Mouse (Mus musculus) midbrain, postnatal 0 days (tissue): Measurements from ENCODE around the gene Gstm3. TPM values are rescaled to one million over a fixed set of nuclear protein-coding genes. Genes with fewer than 3 reads are reported as not detected.
"Not testable (repeated sequence)": the region's sequence is repeated elsewhere in the genome, so short reads cannot be mapped to it uniquely, and the experiment has no call there.

ENCODE experiments used
- ATAC-seq: fragments of 200-750 bp; cut with Nextera tagmentation; 2 replicates; pipeline ENCODE4 v1.8.0; 2017; ENCODE audit warnings: moderate number of reproducible peaks, mild to moderate bottlenecking, moderate TSS enrichment, moderate library complexity; ENCODE audit not compliant: low FRiP score
- DNase-seq: peaks from one replicate; pipeline ENCODE4 v3.0.0-alpha.2; 2015; ENCODE audit warnings: low spot score
- H3K27ac ChIP-seq: fragments of 300-500 bp; sonication (generic); 2 replicates; pipeline ENCODE4 v1.5.1; 2014; ENCODE audit warnings: low read depth, mild to moderate bottlenecking, low read length, mixed read lengths
- H3K27me3 ChIP-seq: fragments of 300-500 bp; sonication (generic); 2 replicates; pipeline ENCODE4 v1.6.1; 2014; ENCODE audit warnings: low read length, control low read depth, mixed read lengths; ENCODE audit not compliant: insufficient read depth
- H3K36me3 ChIP-seq: fragments of 300-500 bp; sonication (generic); 2 replicates; pipeline ENCODE4 v1.6.1; 2014; ENCODE audit warnings: low read length, control low read depth, mixed read lengths; ENCODE audit not compliant: insufficient read depth
- H3K4me1 ChIP-seq: fragments of 300-500 bp; sonication (generic); 2 replicates; pipeline ENCODE4 v1.6.1; 2014; ENCODE audit warnings: mild to moderate bottlenecking, control low read depth, antibody characterized with exemption, low read length, mixed read lengths; ENCODE audit not compliant: insufficient read depth
- H3K4me2 ChIP-seq: fragments of 300-500 bp; sonication (generic); 2 replicates; pipeline ENCODE4 v1.6.1; 2014; ENCODE audit warnings: low read depth, mild to moderate bottlenecking, low read length, mixed read lengths; ENCODE audit not compliant: poor library complexity, severe bottlenecking
- H3K4me3 ChIP-seq: fragments of 300-500 bp; sonication (generic); 2 replicates; pipeline ENCODE4 v1.5.1; 2014; ENCODE audit warnings: low read depth, mild to moderate bottlenecking, low read length, moderate library complexity
- H3K9ac ChIP-seq: fragments of 300-500 bp; sonication (generic); replicated peaks from 2 replicates; pipeline ENCODE4 v1.6.1; 2014; ENCODE audit warnings: mild to moderate bottlenecking, low read length, moderate library complexity, mixed read lengths; ENCODE audit not compliant: poor library complexity, severe bottlenecking
- H3K9me3 ChIP-seq: fragments of 300-500 bp; sonication (generic); 2 replicates; pipeline ENCODE4 v1.6.1; 2016; ENCODE audit warnings: low read length, control low read depth
- CTCF ChIP-seq: IDR thresholded peaks from 2 replicates; pipeline ENCODE4 v1.5.1; 2016; ENCODE audit warnings: antibody characterized with exemption, mild to moderate bottlenecking
- WGBS: fragments of 180-500 bp; shearing (Covaris S2); extraction: QIAGEN DNeasy Blood & Tissue Kit; methylation state at CpG from one replicate; pipeline ENCODE4 v1.1.7; 2014; 5-methylcytosine and 5-hydroxymethylcytosine counted together
- polyA plus RNA-seq: library from polyadenylated mRNA; unstranded; fragments of >200 nt; fragmentation: Nextera tagmentation; extraction: Ambion mirVana; gene quantifications from 2 replicates; pipeline ENCODE4 v1.2.1, GENCODE M21; 2015
- total RNA-seq: library from RNA; depleted of rRNA; stranded (reverse); fragments of >200 nt; gene quantifications from 2 replicates; pipeline ENCODE4 v1.2.3, GENCODE M21; 2014

Gstm3 gene
- total and polyA plus RNA-seq, 2 experiments from 2014 or later, result not detected

GRCm38 (mm10) chr3:107983771-107984170, 14.7 kb upstream of the Gstm3 start:
- H3K4me3 ChIP-seq, result no peak overlapping the region
- H3K9me3 ChIP-seq, result no peaks in the 10 kb centered on the region
- H3K4me2 ChIP-seq, result no peak overlapping the region
- DNase-seq (no peak), ATAC-seq (no peak)
- no peaks in the 10 kb centered on the region for H3K4me1 ChIP-seq
- H3K27ac ChIP-seq, result no peak overlapping the region
- no peak for TF ChIP-seq CTCF
- no peak overlapping the region for H3K9ac ChIP-seq
- H3K27me3 ChIP-seq, result no peaks in the 10 kb centered on the region
- 79% methylated on average over 3 of the region's 3 CpGs for WGBS
- no peaks in the 10 kb centered on the region for H3K36me3 ChIP-seq

- no peaks in the 10 kb centered on the region for H3K4me1 ChIP-seq
- no peak overlapping the region for H3K4me2 ChIP-seq
- no peak for ATAC-seq
- H3K27me3 ChIP-seq, result no peaks in the 10 kb centered on the region
- no peak for TF ChIP-seq CTCF
- H3K9me3 ChIP-seq, result no peaks in the 10 kb centered on the region
- no peak overlapping the region for H3K9ac ChIP-seq
- no peaks in the 10 kb centered on the region for H3K36me3 ChIP-seq
- DNase-seq, result no peak
- H3K27ac ChIP-seq, result no peak overlapping the region
- WGBS, result 76% methylated on average over 6 of the region's 6 CpGs
- no peak overlapping the region for H3K4me3 ChIP-seq
Measured at GRCm38 (mm10) chr3:107982726-107983125, 13.6 kb upstream of the Gstm3 start.

- H3K27me3 ChIP-seq, result no peaks in the 10 kb centered on the region
- no peak for ATAC-seq
Measured at GRCm38 (mm10) chr3:107981261-107981660, 12.2 kb upstream of the Gstm3 start.

GRCm38 (mm10) chr3:107977691-107978090, 8.6 kb upstream of the Gstm3 start:
- no peak for DNase-seq
- H3K36me3 ChIP-seq, result no peaks in the 10 kb centered on the region
- no peak for ATAC-seq

More at GRCm38 (mm10) chr3:107981261-107981660, 12.2 kb upstream of the Gstm3 start:
- Histone ChIP-seq H3K4me2 (no peak overlapping the region), H3K9ac (no peak overlapping the region), H3K36me3 (no peaks in the 10 kb centered on the region), H3K4me3 (no peak overlapping the region), H3K27ac (no peak overlapping the region), H3K4me1 (no peaks in the 10 kb centered on the region), H3K9me3 (no peaks in the 10 kb centered on the region)
- DNase-seq, result no peak
- 57% methylated on average over 3 of the region's 3 CpGs for WGBS
- TF ChIP-seq CTCF, result peak; percentile 16

GRCm38 (mm10) chr3:107974237-107974636, 5.2 kb upstream of the Gstm3 start:
- Histone ChIP-seq H3K36me3 (no peaks in the 10 kb centered on the region), H3K9ac (no peak overlapping the region), H3K9me3 (no peaks in the 10 kb centered on the region), H3K27me3 (no peaks in the 10 kb centered on the region), H3K4me1 (no peaks in the 10 kb centered on the region), H3K27ac (no peak overlapping the region), H3K4me3 (no peak overlapping the region), H3K4me2 (no peak overlapping the region)
- TF ChIP-seq CTCF, result no peak
- ATAC-seq (no peak), DNase-seq (no peak)
- 96% methylated on average over 1 of the region's 1 CpGs for WGBS

More at GRCm38 (mm10) chr3:107977691-107978090, 8.6 kb upstream of the Gstm3 start:
- no peaks in the 10 kb centered on the region for H3K9me3 ChIP-seq
- no peak for TF ChIP-seq CTCF
- no peak overlapping the region for H3K9ac ChIP-seq
- H3K4me2 ChIP-seq, result no peak overlapping the region
- H3K27me3 ChIP-seq, result no peaks in the 10 kb centered on the region
- WGBS, result 81% methylated on average over 3 of the region's 3 CpGs
- H3K27ac ChIP-seq, result no peak overlapping the region
- H3K4me3 ChIP-seq, result no peak overlapping the region
- no peaks in the 10 kb centered on the region for H3K4me1 ChIP-seq

- no peaks in the 10 kb centered on the region for H3K4me1 ChIP-seq
- no peaks in the 10 kb centered on the region for H3K9me3 ChIP-seq
- no peak for ATAC-seq
- DNase-seq, result no peak
- H3K36me3 ChIP-seq, result no peaks in the 10 kb centered on the region
- H3K27ac ChIP-seq, result no peak overlapping the region
- H3K27me3 ChIP-seq, result no peaks in the 10 kb centered on the region
- no peak overlapping the region for H3K4me3 ChIP-seq
- TF ChIP-seq CTCF, result no peak
- H3K4me2 ChIP-seq, result no peak overlapping the region
- 91% methylated on average over 3 of the region's 3 CpGs for WGBS
- H3K9ac ChIP-seq, result no peak overlapping the region
Measured at GRCm38 (mm10) chr3:107972070-107972469, 3.0 kb upstream of the Gstm3 start.

GRCm38 (mm10) chr3:107971101-107971500, 2.0 kb upstream of the Gstm3 start:
- not testable (repeated sequence) for H3K27me3 ChIP-seq, H3K27ac ChIP-seq, H3K4me3 ChIP-seq, DNase-seq, H3K9me3 ChIP-seq, H3K9ac ChIP-seq, ATAC-seq, H3K4me2 ChIP-seq, H3K4me1 ChIP-seq, H3K36me3 ChIP-seq
- 52% methylated on average over 3 of the region's 3 CpGs for WGBS
